Comparison of ENCODE assay signal across 8 mouse cellular contexts in genomic region chr15:80529955-80530869, GRCm38 (mm10). TPM values are rescaled to one million over a fixed set of nuclear protein-coding genes. Genes with fewer than 3 reads are reported as not detected.
DNase-seq lines count a peak whose midpoint lies in the region; ATAC-seq lines count a peak whose summit lies in the region.

No protein-coding gene starts in this region.

- H3K27me3 ChIP-seq in limb, embryonic 12.5 days = 0 out of 2 replicates have a peak, but pooled peaks cover 4% of the 10 kb centered on the region
- 0 out of 2 replicates have a peak, but pooled peaks cover 14% of the 10 kb centered on the region for H3K27me3 ChIP-seq in limb, embryonic 10.5 days (ENCODE audit: low read depth, poor library complexity, severe bottlenecking)
- no peaks in the 10 kb centered on the region; the same call in 1 of the 2 replicates for H3K27me3 ChIP-seq in hindbrain, embryonic 15.5 days
- peaks cover 9% of the 10 kb centered on the region for H3K27me3 ChIP-seq in midbrain, embryonic 10.5 days (ENCODE audit: low read depth, poor library complexity, severe bottlenecking)

- ATAC-seq in limb, embryonic 12.5 days (ENCODE audit: insufficient number of reproducible peaks, insufficient read depth, low FRiP score, low TSS enrichment, low read depth) = no peak
- ATAC-seq in hindbrain, embryonic 15.5 days (ENCODE audit: low FRiP score, low read depth) = peak; percentile 63; the same call in 1 of the 2 replicates

- no peaks in the 10 kb centered on the region for H3K4me1 ChIP-seq in limb, embryonic 12.5 days (replicated peaks)
- peaks cover 9% of the 10 kb centered on the region for H3K4me1 ChIP-seq in limb, embryonic 10.5 days
- peaks cover 14% of the 10 kb centered on the region for H3K4me1 ChIP-seq in hindbrain, embryonic 15.5 days (replicated peaks)
- peaks cover 9% of the 10 kb centered on the region; the same call in 1 of the 2 replicates for H3K4me1 ChIP-seq in midbrain, embryonic 10.5 days

- peak overlapping the region; percentile 31; the same call in 1 of the 2 replicates for H3K4me2 ChIP-seq in limb, embryonic 12.5 days
- H3K4me2 ChIP-seq in hindbrain, embryonic 15.5 days = peak overlapping the region; percentile 35

- H3K36me3 ChIP-seq in limb, embryonic 12.5 days = no peaks in the 10 kb centered on the region
- no peaks in the 10 kb centered on the region for H3K36me3 ChIP-seq in limb, embryonic 10.5 days
- no peaks in the 10 kb centered on the region for H3K36me3 ChIP-seq in hindbrain, embryonic 15.5 days
- H3K36me3 ChIP-seq in midbrain, embryonic 10.5 days = no peaks in the 10 kb centered on the region

- no peak overlapping the region for H3K27ac ChIP-seq in limb, embryonic 12.5 days
- H3K27ac ChIP-seq in limb, embryonic 10.5 days = no peak overlapping the region
- H3K27ac ChIP-seq in hindbrain, embryonic 15.5 days (replicated peaks) = peak overlapping the region; percentile 67
- 0 out of 2 replicates have a peak overlapping the region, but pooled peaks have one; percentile 42 for H3K27ac ChIP-seq in midbrain, embryonic 10.5 days (replicated peaks)

- 41% methylated on average over 20 of the region's 20 CpGs for WGBS in limb, embryonic 12.5 days
- 44% methylated on average over 20 of the region's 20 CpGs for WGBS in limb, embryonic 10.5 days
- 26% methylated on average over 20 of the region's 20 CpGs for WGBS in hindbrain, embryonic 15.5 days
- 44% methylated on average over 20 of the region's 20 CpGs for WGBS in midbrain, embryonic 10.5 days

- no peaks in the 10 kb centered on the region for H3K9me3 ChIP-seq in limb, embryonic 12.5 days
- no peaks in the 10 kb centered on the region for H3K9me3 ChIP-seq in limb, embryonic 10.5 days (replicated peaks)
- no peaks in the 10 kb centered on the region for H3K9me3 ChIP-seq in hindbrain, embryonic 15.5 days
- no peaks in the 10 kb centered on the region for H3K9me3 ChIP-seq in midbrain, embryonic 10.5 days (replicated peaks)

- no peak overlapping the region for H3K4me3 ChIP-seq in limb, embryonic 12.5 days (replicated peaks)
- H3K4me3 ChIP-seq in limb, embryonic 10.5 days = no peak overlapping the region
- H3K4me3 ChIP-seq in hindbrain, embryonic 15.5 days = no peak overlapping the region
- peak overlapping the region; percentile 31; the same call in 1 of the 2 replicates for H3K4me3 ChIP-seq in midbrain, embryonic 10.5 days

- no peak for DNase-seq in limb, embryonic 10.5 days (ENCODE audit: low spot score)
- peak; percentile 25 for DNase-seq in midbrain, embryonic 10.5 days (ENCODE audit: low spot score)
- peak; percentile 71 for DNase-seq in telencephalon, adult 2 months (ENCODE audit: low read depth, low spot score)
- no peak for DNase-seq in B cell, adult 2 months
- DNase-seq in kidney, postnatal 25 days = no peak
- DNase-seq in heart, adult 9 months (ENCODE audit: low spot score in 2 of 2) = no peak

- H3K9ac ChIP-seq in limb, embryonic 12.5 days (replicated peaks) = no peak overlapping the region
- H3K9ac ChIP-seq in hindbrain, embryonic 15.5 days = 0 out of 2 replicates have a peak overlapping the region, but pooled peaks have one; percentile 28

RNA-seq across cellular contexts. Expression of gene Enthd1, which starts 34.7 kb away (rescaled TPM):
- not detected in 2 replicates for polyA plus RNA-seq in limb, embryonic 12.5 days (2016; fragmentation: Nextera tagmentation; extraction: Ambion mirVana)
- not detected in 2 replicates for polyA plus RNA-seq in limb, embryonic 10.5 days (2016; fragmentation: Nextera tagmentation; extraction: Ambion mirVana)
- not detected in 2 replicates for polyA plus RNA-seq in hindbrain, embryonic 15.5 days (2015; fragmentation: Nextera tagmentation; extraction: Ambion mirVana)
- not detected in 2 replicates for polyA plus RNA-seq in midbrain, embryonic 10.5 days (2016; fragmentation: Nextera tagmentation; extraction: Ambion mirVana)

RNA-seq across cellular contexts. Expression of gene Grap2, which starts 42.2 kb away (rescaled TPM):
- polyA plus RNA-seq in limb, embryonic 12.5 days (2016; fragmentation: Nextera tagmentation; extraction: Ambion mirVana) = 1.8 and 2.9 TPM in 2 replicates
- 0.45 and 1.3 TPM in 2 replicates for polyA plus RNA-seq in limb, embryonic 10.5 days (2016; fragmentation: Nextera tagmentation; extraction: Ambion mirVana)
- polyA plus RNA-seq in hindbrain, embryonic 15.5 days (2015; fragmentation: Nextera tagmentation; extraction: Ambion mirVana) = 0.25 and 0.30 TPM in 2 replicates
- polyA plus RNA-seq in midbrain, embryonic 10.5 days (2016; fragmentation: Nextera tagmentation; extraction: Ambion mirVana) = 1.2 and 2.5 TPM in 2 replicates

Comparison
In these comparisons a context has a peak if more than half of its experiments do, and no peak if none do; other contexts are left out.
1. H3K27ac ChIP-seq: peak in hindbrain, embryonic 15.5 days (single experiment) and midbrain, embryonic 10.5 days (single experiment); none in limb, embryonic 12.5 days (single experiment) and limb, embryonic 10.5 days (single experiment).
2. DNase-seq: peak in midbrain, embryonic 10.5 days (single experiment) and telencephalon, adult 2 months (single experiment); none in limb, embryonic 10.5 days (single experiment), B cell, adult 2 months (0 of 2), kidney, postnatal 25 days (0 of 2) and heart, adult 9 months (0 of 2).